Mouse (Mus musculus): ENCODE measurements around the gene Olfr1441. TPM values are rescaled to one million over a fixed set of nuclear protein-coding genes. Genes with fewer than 3 reads are reported as not detected.

The Olfr1441 gene
- total RNA-seq, 2 experiments from 2014 or later, result not detected

GRCm38 (mm10) chr19:12462851-12463721, 45.9 kb downstream of the Olfr1441 start:
- DNase-seq (ENCODE audit: low spot score in 2 of 2), result no peak

GRCm38 (mm10) chr19:12463722-12464035, 46.4 kb downstream of the Olfr1441 start:
- no peak for DNase-seq (ENCODE audit: low spot score in 2 of 2)

GRCm38 (mm10) chr19:12464127-12464526, 46.9 kb downstream of the Olfr1441 start:
- DNase-seq (ENCODE audit: low spot score in 2 of 2), result no peak

- DNase-seq (ENCODE audit: low spot score in 2 of 2), result no peak
These were observed 47.4 kb downstream of the Olfr1441 start for GRCm38 (mm10) chr19:12464674-12465073.

- DNase-seq (ENCODE audit: low spot score in 2 of 2), result no peak
These were observed 48.4 kb downstream of the Olfr1441 start for GRCm38 (mm10) chr19:12465530-12466144.

GRCm38 (mm10) chr19:12466204-12466603, 49.0 kb downstream of the Olfr1441 start:
- peak in 1 of 2 experiments; percentile 83 for DNase-seq (ENCODE audit: low spot score in 2 of 2)

- no peak for DNase-seq (ENCODE audit: low spot score in 2 of 2)
These were observed 50.2 kb downstream of the Olfr1441 start for GRCm38 (mm10) chr19:12467436-12467835.

- no peak for DNase-seq (ENCODE audit: low spot score in 2 of 2)
These were observed 54.6 kb downstream of the Olfr1441 start for GRCm38 (mm10) chr19:12471866-12472265.

GRCm38 (mm10) chr19:12472381-12472976, 55.2 kb downstream of the Olfr1441 start:
- no peak for DNase-seq (ENCODE audit: low spot score in 2 of 2)

Other genes starting within 250 kb of the Olfr1441 start
- not detected for gene Olfr1555-ps1, start 247.3 kb upstream of the Olfr1441 start, total RNA-seq (2021)
- gene Olfr1431, start 216.8 kb upstream of the Olfr1441 start, total RNA-seq (2021), result not detected
- not detected for gene Olfr1432, start 184.8 kb upstream of the Olfr1441 start, total RNA-seq (2021)
- gene Olfr262, start 175.8 kb upstream of the Olfr1441 start, total RNA-seq (2021), result not detected
- not detected for gene Olfr235, start 156.4 kb upstream of the Olfr1441 start, total RNA-seq (2021)
- gene Olfr1434, start 137.6 kb upstream of the Olfr1441 start, total RNA-seq (2021), result not detected
- not detected for gene Olfr1436, start 118.3 kb upstream of the Olfr1441 start, total RNA-seq (2021)
- gene Olfr1437, start 92.3 kb upstream of the Olfr1441 start, total RNA-seq (2021), result not detected
- gene Olfr1438-ps1, start 81.5 kb upstream of the Olfr1441 start, total RNA-seq (2021), result not detected
- gene Olfr1440, start 30.2 kb upstream of the Olfr1441 start, total RNA-seq (2021), result not detected
- gene Pfpl, start 10.5 kb downstream of the Olfr1441 start, total RNA-seq (2021), result not detected
- 1 to 10 TPM; 7.8 to 9.4 TPM for gene Mpeg1, start 43.3 kb downstream of the Olfr1441 start, total RNA-seq (2021)
- gene Dtx4, start 84.0 kb downstream of the Olfr1441 start, total RNA-seq (2021), result 10 to 100 TPM; 34.6 to 35.6 TPM
- 1 to 10 TPM in 1 of 2 experiments, under 1 TPM in 1; 0.91 to 1.7 TPM for gene Fam111a, start 128.3 kb downstream of the Olfr1441 start, total RNA-seq (2021)
- gene Gm4952, start 182.5 kb downstream of the Olfr1441 start, total RNA-seq (2021), result not detected
- under 1 TPM; 0.20 to 0.36 TPM for gene Glyat, start 215.9 kb downstream of the Olfr1441 start, total RNA-seq (2021)

Measured in layer of hippocampus, adult 18-20 months (tissue).